Mouse (Mus musculus) left cerebral cortex, postnatal 14 days (tissue): ENCODE measurements around the gene C1qtnf7. TPM values are rescaled to one million over a fixed set of nuclear protein-coding genes. Genes with fewer than 3 reads are reported as not detected.

ENCODE experiments used
- DNase-seq, 2 experiments: peaks; one replicate each; pipeline ENCODE4 v3.0.0; 2021 to 2022; ENCODE audit warnings: low spot score in 2 of 2, mixed read lengths in 1 of 2
- intact Hi-C: fragments of 180-260 bp; cut with DNase I; formaldehyde crosslinking; loops from one replicate; pipeline ENCODE4 v1.15.1; 2025
- long read RNA-seq, 2 experiments: library from polyadenylated mRNA; stranded (forward); transcript quantifications; one replicate each; pipeline ENCODE4 v2.0.0; 2021
- total RNA-seq, 2 experiments: library from RNA; stranded (reverse); gene quantifications; 2 replicates each; pipeline ENCODE4 v1.2.3; 2021

C1qtnf7 gene
- 1 to 10 TPM; 1.7 to 2.4 TPM for total RNA-seq
- long read RNA-seq, experiment 1, partial matches to known transcripts, result 0 of 2 reads
- long read RNA-seq, experiment 1, other reads (novel, unspliced or antisense), result 1 of 2 reads
- long read RNA-seq, experiment 2, partial matches to known transcripts, result 0 of 4 reads
- long read RNA-seq, experiment 2, other reads (novel, unspliced or antisense), result 1 of 4 reads

DNA sequence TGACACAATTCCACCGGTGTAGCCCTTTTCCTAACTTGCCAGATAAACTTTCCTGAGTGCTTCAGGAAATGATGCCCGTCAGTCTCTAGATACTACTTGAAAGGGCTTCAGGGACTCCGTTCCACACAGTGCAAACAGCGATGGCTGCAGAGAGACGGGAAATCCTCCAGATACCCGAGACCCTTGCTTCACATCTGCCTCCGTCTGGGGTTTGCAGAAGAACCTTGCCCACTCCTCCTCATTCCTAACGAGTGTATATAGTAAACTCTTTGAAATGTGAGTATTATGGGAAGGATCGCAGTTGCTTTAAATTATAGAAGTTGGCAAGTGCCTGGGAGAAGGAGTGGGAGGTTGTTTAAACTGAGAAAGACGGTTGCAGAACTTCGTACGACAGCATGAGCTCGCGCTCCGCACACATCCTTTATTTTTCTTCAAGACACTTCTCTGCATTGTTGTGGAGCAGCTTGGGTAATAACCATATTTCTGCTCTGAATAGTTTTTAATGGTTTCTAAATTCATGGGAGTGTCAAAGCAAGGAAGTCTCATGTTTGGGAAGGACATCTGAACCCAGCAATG is at the start of gene C1qtnf7:
C1qtnf7 (plus strand) TSS at position 138 of the 576 bp plus-strand sequence.
- intact Hi-C loops, result no loop called here
- DNase-seq, result peak; percentile 43 to 51

DNA sequence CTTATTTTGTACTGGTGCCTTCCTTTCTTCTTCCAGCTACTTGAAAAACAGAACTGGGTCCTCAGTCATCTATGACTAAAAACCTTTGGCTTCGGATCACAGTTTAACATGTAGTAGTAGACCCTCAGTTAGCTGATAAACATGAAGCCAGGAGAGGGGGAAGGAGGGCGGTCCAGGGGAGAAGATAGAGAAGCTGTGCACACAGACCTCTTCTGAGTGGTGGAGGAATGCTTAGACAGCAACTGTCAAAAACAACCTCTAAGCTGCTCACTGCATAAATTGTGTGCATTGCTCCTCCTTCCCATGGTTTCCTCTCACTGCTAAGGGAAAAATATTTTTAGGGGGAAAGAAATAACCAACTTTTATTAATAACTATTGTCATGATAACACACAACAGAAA is 48.6 kb upstream of the C1qtnf7 start:
- intact Hi-C loops, result no loop called here
- DNase-seq, result no peak

DNA sequence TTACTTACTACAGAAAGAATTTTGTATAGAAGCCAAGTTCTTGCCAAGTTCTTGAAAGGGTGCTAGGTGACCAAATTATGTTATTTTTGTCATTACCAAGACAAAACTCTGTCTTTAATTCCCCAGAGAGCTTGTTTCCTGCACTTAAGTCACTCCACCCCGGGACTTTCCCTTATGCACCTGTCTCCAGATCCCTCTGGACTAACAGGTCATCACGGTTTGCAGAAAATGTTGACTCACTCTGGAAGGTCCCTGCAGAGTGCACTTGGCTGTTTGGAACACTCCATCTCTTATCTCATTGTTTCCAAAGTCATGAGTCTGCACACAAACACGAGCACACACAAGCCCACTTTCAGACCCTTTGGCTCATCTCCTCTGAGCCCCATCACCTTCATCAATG is 48.1 kb upstream of the C1qtnf7 start:
- intact Hi-C loops, result no loop called here
- DNase-seq, result no peak

DNA sequence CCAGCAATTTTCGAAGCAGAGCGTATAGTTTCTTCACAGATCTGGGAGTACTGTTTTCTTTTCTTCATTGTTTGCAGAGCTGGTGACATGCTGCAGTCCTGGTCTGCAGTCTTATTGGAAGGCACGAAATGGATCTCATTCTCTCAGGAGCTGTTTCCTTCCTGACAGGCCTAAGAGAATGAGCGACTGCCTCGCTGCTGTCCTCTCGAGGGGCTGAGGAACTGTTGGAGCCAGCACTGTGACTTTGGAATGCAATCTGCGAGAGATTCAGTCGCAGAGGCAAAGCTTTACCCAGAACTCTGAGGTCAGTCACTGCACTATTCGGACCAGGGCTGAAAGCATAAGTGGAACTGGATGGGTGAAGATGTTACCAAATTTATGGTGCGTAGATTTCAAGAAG is 46.4 kb upstream of the C1qtnf7 start:
- no peak for DNase-seq
- intact Hi-C loops, result no loop called here

DNA sequence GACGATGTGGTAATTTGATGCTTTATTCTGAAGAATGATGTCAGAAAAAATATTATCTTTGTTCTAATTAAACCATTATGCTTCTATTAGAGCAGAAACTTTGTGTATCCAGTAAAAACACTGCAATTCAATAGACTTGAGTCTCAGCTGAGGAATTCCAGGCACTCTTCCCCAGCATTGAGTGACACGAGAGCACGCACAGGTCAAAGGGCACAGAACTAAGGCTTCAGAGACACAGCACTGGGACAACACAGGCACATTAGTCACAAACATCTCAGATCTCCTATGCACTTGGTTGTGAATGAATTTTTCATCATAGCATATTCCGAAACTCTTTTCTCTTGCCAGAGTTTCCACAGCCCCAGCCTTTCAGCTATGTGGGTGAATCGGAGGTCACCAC is 37.4 kb upstream of the C1qtnf7 start:
- no peak for DNase-seq
- intact Hi-C loops, result no loop called here

DNA sequence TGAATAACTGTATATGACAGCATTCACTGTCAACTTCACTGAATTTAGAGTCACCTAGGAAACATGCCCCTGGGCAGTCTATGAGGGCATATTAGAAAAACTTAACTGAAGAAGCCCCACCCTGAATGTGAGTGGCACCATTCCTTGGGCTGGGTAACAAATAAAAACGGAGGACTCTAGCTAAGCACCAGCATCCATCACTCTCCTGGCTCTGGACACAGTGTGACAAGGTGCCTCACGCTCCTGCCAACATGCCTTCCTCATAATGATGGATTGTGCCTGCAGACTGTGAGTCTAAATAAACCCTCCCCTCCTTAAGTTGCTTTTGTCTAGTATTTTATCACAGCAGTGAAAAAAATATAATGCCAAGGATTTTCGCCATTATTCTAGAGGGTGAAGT is 35.3 kb upstream of the C1qtnf7 start:
- intact Hi-C loops, result no loop called here
- DNase-seq, result no peak

DNA sequence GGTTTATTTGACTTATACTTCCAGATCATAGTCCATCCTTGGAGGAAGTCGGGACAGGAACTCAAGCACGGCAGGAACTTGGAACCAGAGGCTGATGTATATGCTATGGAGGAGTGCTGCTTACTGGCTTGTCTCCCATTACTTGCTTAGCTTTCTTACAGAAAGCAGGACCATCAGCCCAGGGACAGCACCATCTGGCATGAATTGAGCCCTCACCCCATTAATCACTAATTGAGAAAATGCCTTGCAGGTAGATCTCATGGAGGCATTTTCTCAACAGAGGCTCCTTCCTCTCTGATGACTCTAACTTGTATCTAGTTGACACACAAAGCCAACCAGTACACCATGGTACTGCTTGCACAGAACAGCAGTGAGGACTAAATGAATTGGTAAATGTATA is 34.6 kb upstream of the C1qtnf7 start:
- intact Hi-C loops, result no loop called here
- DNase-seq, result no peak

DNA sequence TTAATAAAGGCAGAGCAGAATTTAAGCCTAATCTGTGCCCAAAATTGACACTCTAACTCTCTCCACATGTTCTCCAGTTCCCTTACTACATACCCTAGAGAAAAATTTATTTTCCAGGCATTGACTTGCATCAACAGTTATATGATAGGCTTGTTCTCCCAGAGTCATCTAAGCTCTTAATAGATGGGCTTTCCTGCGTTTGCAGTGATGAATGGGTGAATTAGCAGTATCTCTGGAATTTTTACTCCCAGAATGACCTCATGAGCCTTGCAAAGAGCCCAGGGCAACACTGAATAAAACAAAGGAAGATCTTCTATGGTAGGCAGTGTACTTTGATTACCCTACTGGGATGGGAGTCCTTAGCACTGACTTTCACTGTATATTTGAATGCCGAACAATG is 33.5 kb upstream of the C1qtnf7 start:
- intact Hi-C loops, result no loop called here
- DNase-seq, result no peak

DNA sequence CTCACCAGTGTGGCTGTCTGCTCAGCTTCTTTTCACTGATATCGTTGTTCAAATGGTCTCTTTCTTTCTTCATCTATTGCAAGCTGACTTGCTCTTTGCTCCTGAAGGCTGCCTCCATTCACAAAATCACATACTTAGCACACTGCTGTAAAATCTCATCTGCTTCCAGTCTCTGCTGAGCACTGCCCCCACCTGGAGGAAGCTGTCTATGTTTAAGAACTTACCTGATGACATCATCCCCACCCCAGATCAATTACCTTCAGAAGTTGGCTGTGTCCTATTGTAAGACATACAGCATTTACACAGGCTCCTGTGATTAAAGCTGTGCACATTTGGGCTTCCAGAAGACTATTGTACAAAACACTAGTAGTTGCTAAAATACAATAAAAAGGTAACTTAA is 13.5 kb upstream of the C1qtnf7 start:
- intact Hi-C loops, result no loop called here
- DNase-seq, result no peak

DNA sequence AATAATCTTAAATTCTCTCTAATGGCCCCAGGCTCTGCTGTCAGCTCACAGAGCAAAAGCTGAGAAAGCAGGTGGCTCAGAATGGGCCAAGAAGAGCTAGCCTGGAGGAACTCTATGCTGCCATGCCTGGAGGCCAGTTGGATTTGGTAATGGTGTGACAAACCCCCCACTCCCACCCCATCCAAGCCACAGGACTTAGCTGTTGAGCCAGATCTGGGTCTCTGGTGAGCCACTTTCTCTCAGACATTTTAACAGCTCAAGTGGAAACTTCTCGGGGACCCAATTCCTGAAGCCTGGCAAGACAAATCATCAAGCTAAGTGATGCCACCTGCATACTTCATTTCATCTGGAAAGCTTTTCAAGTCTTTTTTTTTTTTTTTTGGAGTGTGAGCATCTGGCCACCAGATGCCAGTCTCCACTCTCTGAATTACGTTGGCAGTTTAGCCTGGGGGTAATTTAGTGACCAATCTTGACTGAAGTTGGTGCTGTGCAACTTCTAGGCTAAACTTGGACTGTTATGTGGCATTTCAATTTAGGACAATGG is 11.0 kb upstream of the C1qtnf7 start:
- no peak for DNase-seq
- intact Hi-C loops, result no loop called here

DNA sequence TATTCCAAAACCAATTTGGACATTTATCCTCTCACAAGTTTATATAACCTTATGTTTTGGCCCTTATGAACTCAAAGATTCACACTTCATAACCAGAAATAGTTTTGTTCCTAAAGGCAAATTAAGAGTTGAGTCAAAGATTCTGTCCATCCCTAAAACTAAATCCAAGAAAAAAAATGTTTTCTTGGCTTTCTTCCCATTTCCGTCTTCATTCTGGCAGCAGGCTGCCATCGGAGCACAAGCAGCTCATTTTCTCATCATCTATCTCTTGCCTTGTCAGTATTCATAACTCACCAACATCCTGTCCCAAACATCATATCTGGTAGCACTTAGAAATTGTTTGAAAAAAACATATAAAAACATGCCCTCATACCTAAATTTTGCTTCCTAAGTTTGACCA is 6.9 kb upstream of the C1qtnf7 start:
- DNase-seq, result no peak
- intact Hi-C loops, result no loop called here

DNA sequence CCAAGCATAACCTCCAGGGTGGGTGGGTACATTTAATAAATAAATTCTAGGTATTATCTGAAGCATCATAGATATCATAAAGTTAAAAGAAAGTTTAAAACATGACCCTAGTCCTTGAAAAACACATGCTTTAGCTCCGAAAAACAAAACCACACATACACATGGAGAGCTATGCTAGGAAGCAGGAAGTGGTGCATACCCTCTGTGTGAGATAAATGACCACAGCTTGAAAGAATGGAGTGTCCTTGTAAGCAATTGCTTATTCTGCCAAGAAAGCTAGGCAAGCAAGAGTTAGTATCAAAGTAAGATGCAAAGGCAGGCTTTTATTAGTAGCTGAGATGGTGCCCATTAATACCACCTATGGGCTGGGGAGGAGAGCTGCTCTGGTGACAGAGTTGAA is 6.4 kb upstream of the C1qtnf7 start:
- intact Hi-C loops, result no loop called here

DNA sequence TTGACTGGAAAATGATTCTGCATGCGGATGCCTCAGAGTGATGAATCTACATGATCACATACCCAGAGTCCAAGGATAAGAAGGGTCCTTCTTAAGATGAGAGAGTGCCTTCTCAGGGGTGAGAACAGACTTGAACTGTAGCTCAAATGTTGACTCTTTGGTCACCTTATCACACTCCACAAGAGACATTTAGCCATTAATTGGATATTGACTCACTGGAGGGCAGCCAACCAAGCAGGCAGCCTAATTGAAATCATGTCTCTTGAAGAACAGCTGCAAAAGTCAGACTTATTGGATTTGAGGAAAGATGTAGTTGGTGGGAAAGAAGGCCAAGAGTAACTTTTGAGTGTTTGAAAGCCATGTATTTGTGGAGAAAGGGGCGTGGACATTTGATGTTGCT is 4.2 kb upstream of the C1qtnf7 start:
- DNase-seq, result no peak
- intact Hi-C loops, result no loop called here

More for the DNA sequence above, 6.4 kb upstream of the C1qtnf7 start:
- no peak for DNase-seq

DNA sequence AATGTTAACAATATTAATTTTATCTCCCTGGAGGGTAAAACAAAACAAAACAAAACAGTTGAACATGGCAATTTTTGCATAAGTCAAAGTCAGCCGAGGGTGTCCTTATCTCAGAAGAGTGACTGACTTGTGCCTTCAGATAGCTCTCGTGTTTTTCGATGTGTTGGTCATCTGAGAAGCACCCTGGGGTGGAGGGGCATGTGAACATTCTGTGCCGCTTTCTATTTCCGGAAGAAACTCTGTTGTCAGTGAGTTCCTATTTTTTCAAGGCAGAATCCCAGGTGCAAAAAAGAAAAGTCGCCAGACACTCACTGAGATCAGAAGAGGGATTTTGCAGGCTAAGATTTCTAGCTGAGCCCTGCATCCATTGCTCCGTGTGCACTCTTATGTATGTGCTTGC is 1.2 kb downstream of the C1qtnf7 start:
- no peak for DNase-seq
- intact Hi-C loops, result no loop called here

DNA sequence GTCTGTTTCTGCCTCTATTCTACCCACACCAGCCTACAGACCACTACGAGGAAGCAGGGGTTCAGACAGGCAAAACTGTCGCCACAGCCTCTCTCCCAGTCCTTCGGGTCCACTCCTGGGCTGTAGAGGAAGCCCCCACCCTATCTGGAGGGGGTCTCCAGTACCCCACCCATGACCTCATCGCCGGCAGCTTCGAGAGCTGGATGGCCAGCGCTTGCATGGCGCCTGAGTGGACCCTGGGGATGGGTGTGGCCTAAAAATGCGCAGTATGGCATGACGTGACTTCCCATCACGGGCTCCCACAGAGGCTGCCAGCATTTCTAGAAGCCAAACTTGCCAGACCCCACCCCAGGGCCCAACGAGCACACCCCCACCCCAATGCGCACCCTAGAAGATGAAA is 2.0 kb downstream of the C1qtnf7 start:
- DNase-seq, result no peak
- intact Hi-C loops, result no loop called here

DNA sequence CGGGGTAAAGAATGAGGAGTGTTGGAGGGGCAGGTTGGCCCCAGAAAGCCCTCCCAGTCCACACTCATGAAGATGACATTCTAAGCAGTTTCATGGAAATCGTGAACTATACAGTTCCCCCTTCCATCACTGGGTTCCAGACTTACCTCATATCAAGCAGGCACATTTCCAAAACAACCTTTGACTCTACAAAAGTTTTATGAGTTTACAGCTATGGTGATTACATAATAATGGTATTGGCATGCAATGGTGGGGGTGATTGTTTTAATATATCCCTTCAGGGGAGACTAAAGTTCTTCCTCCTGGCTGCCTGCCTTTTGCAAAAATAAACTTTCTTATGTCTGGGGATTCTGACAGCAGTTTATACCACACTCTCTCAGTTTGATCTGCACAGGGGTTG is 4.6 kb downstream of the C1qtnf7 start:
- no peak for DNase-seq
- intact Hi-C loops, result no loop called here

DNA sequence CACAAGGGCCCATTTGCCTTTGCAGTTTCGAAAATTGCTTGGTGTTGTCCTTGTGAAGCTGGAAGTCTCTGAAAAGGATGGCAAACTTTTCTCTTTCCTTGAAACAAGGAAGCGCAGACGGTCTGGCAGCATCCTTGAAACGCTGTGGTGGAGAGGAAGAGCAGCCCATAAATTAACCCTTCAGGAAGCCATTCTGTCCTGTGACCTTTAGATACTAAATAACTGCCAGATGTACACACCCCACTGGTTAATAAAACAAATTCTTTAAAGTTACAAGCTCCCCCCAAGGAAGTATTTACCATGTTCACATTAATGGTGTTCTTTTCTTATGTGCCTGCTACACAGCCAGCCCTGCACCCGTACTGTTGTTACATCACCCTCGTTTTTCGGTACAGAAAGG is 6.0 kb downstream of the C1qtnf7 start:
- DNase-seq, result no peak
- intact Hi-C loops, result no loop called here

DNA sequence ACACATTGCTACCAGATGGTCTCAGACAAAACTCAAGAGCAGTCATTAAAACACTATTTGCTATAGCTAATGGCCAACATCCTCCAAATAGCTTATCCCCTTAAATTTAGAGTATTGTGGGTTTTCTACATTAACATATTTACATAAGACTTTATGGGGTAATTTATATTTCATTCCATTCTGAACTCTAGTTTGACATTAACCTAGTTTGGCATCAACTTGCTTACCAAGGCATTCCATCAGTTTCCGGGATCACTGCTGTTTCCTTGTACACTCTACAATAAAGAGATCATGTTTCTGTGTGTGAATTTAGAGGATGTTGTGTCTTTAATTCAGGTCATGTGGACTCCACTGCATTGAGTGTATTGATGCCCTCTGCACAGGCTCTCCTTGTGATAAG is 7.5 kb downstream of the C1qtnf7 start:
- no peak for DNase-seq
- intact Hi-C loops, result no loop called here

DNA sequence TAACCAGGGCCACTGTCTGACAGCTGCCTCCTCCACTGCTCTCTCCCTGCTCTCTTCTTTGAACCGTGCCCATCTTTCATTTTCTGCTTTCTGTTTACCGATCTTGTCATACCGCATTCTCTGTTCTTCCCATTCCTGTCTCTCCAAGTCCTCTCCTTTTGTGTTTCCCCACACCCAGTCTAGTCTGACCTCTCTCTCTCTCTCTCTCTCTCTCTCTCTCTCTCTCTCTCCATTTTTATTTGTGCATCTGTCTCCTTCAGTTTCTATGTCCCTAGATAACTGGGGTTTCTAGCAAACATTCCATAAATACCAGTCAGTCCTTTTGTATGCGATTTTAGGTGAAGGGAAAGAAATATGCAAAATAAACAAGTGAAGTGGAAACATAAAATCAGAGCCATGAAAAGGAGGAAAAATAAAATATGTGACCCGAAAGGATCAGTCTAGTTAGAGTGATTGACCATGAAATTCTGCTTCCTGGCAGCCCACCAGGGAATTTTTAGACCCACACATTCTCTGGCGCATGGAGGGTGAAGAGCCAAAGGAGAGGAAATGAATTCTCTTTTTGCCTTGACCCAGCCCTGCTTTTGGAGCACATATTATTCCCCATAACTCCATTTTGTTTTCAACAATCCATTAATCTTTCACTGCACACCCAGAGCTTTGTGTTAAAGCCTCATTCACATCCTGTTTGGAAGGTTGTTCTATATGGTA is 11.7 kb downstream of the C1qtnf7 start:
- DNase-seq, result no peak
- intact Hi-C loops, result no loop called here

DNA sequence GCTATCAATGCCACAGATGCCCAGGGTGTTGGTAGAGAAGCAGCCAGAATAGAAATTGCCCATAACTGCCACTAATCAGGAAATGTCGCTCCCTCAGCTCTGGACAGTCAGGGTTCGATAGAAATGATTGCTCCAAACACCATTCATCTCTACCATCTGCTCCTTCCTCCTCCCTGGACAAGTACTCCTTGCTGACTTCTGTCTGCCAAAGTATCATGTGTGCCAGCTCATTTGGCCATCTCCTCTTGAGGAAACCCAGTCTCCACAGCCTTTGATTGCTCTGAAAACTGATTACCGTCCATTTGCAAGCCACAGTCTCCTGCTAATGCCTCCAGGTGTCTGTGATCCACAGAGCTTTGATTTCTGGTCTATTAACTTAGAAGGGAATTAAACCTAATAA is 14.8 kb downstream of the C1qtnf7 start:
- intact Hi-C loops, result no loop called here
- no peak for DNase-seq

DNA sequence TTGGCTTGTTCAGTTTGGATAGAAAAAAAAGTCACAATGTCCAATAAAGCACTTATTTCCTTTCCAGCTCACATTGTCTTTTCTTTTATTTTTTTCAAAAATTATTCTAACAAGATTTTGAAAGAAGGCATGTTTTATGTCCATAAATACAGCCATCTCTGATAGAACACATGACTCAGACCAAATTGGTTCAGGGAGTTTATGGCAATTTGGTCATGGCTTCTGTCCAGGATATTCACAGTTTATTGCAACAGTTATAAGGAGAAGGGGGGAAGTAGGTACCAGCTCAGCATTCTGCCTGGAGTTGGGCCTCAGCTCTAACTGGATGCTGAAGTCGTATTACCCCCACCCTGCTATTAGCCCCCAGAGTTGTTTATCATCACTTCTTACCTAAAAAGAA is 15.5 kb downstream of the C1qtnf7 start:
- no peak for DNase-seq
- intact Hi-C loops, result no loop called here
